Mouse (Mus musculus) mouse embryonic stem cell (cell line): ENCODE data around the gene Ank.

ENCODE experiments used
- in situ Hi-C, 2 experiments: fragments of 300-500 bp; cut with MboI; formaldehyde crosslinking; loops; 1 replicate in 1 of 2; 3 replicates in 1 of 2; pipeline ENCODE4 v1.14.3; 2019 to 2020; ENCODE audit warnings: low sequenced_read_pairs in 2 of 2, low pct_unique_long_range_greater_than_20kb in 1 of 2, mixed read lengths in 1 of 2; ENCODE audit not compliant: unreplicated experiment in 1 of 2

Ank gene

GRCm38 (mm10) chr15:27558456-27559147 is 92.1 kb downstream of the Ank start:
- in situ Hi-C loops = no loop called here

GRCm38 (mm10) chr15:27560315-27560714 is 93.8 kb downstream of the Ank start:
- in situ Hi-C loops = no loop called here

DNA sequence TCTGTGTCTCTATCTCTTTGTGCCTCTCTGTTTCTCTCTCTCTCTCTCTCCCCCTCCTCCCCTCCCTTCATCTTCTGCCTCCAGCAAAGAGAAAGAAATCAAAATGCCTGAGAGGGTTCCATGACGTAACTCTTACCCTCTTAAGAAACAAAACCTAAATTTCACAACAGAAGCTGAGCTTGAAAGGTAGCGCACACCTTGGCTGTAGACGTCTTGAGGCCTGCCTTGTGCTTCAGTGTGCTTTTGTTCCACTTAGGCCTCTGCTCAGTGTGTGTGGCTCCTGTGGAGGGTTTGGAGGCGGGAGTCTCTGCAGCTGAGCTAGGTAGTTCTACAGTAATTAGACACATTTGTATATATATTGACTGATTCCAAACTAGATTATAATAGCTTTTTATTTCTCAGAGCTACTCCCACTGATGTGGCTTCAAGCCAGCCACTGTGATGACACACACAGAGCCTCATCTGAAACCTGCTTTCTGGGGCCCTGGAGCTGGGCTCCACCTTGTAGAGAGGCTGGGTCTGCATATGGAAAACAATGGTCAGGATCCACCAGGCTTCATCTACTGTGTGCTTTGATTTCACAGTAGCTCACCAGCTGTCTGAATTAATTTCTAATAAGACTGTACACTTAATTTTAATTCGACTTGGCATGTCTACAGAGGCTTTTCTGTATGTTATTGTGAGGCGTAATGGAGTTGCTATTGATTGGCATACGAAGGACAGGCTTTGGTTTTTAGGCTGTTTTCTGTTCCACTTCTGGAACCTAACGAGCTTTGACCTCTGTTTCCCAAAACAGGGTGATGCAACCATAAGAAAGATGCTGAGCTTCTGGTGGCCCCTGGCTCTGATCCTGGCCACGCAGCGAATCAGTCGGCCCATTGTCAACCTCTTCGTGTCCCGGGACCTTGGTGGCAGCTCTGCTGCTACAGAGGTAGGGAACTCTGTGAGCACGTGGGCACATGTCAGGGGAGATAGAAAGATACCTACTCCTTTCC is 97.9 kb downstream of the Ank start:
- in situ Hi-C loops = no loop called here

- in situ Hi-C loops = no loop called here
Measured at GRCm38 (mm10) chr15:27565626-27566185, 99.2 kb downstream of the Ank start.

- in situ Hi-C loops = no loop called here
Measured at GRCm38 (mm10) chr15:27567356-27567755, 100.9 kb downstream of the Ank start.

DNA sequence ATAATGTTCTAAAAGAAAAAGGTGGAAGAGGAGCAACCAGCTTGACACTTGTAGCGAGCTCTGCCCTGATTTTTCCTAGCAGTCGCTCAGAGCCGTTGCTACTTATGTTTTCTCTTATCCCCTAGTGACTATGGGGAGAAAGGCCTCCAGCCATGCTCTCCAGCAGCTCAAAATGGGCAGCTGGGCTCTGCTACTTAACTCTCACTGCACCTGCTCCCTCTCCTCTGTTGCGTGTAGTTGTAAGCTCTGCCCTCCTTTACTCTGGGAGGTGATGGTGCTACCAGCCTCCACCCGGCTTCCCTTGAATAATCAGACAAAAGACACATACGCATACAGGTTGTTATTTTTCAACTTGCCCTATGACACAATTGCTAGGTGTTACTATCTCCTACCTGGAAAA is 101.9 kb downstream of the Ank start:
- in situ Hi-C loops = no loop called here

DNA sequence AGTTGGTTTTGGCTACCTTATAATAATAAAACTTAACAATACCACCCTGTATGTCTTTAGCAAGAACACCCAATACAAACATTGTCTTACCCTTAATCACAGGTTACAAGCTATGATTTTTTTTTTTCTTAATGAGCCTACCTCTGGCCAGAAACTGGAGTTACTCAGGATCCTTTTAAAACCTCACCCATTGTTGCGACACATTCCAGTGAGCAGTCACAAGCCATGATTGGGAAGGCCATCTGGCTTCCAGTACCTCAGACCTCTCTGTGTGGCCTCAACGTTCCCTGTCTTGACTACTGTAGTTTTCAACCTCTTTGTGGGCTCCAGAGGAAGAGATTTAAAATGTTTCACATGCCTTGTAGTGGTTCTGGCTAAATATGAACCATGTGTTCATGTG is 103.4 kb downstream of the Ank start:
- in situ Hi-C loops = no loop called here

GRCm38 (mm10) chr15:27570385-27570784 is 103.9 kb downstream of the Ank start:
- in situ Hi-C loops = no loop called here

DNA sequence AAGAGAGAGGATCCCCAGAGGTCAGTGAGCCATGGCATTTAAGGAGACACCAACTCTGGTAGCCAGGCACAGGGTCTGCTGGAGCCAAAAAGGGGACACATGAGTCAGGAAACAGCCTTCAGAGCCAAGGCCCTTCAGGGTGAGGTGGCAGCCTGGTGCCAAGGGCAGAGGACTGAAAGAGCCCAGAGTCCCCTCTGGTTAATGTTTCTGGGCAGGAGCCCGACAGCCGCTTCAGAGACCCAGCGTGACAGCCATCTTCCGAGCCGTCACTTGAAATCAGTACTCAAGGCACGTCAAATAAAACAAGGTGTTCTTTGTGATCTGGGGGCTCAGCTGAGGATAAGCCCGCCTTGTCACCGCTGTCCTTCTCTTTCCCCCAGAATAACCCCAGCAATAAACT is 104.7 kb downstream of the Ank start:
- in situ Hi-C loops = no loop called here

DNA sequence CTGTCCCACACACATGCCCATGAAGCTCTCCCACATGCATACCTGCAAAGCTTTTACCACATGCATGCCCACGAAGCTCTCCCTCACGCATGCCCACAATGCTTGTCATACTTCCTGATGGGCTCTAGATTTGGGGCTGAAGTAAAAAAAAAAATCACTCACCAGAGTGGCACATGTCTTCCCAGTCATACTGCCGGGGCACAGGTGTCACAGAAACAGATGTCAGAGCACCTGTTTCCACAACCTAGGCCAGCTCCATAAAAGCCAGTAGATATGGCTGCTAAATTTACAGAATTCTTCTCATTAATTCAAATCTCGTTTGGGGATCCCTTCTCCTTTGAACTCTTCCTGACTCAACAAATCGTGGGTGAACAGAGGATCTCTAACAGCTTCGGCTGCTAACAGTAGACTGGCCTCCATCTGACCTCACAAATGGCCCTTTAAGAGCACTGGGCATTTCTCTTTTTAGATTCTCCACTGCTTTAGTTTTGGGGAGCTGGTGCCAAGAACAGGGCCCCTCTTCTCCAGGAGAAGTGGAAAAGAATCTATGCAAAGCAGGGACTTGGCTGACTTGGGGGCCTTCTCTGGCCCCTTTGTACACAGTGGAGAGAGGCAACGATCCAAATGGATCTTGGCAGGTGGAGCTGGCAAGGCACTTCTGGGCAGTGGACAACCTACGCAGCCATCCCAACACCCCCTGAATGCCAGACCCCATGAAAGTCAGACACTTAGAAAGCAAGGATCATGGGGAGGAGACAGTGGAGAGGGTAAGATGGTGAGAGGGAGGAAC is 108.7 kb downstream of the Ank start:
- in situ Hi-C loops = no loop called here

- in situ Hi-C loops = no loop called here
Measured at GRCm38 (mm10) chr15:27575932-27576331, 109.5 kb downstream of the Ank start.

DNA sequence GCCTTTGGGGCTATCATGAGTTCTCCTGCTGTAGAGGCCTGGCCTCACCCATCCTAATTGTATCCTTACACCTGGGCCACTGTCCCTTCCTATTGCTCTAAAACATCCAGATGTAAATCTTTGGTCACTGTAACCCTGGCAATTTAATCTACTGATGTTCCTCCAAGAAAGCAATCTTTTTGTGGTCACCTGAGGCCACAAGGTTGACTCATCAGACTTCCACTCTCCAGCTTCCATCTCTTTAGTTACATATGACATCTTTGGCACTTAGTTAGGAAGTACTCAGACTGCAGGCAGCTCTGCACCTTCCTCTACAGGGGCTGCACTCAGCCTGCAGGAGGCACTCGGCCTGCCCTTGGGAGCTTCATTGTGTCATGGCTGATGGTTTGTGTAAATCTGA is 110.4 kb downstream of the Ank start:
- in situ Hi-C loops = no loop called here

DNA sequence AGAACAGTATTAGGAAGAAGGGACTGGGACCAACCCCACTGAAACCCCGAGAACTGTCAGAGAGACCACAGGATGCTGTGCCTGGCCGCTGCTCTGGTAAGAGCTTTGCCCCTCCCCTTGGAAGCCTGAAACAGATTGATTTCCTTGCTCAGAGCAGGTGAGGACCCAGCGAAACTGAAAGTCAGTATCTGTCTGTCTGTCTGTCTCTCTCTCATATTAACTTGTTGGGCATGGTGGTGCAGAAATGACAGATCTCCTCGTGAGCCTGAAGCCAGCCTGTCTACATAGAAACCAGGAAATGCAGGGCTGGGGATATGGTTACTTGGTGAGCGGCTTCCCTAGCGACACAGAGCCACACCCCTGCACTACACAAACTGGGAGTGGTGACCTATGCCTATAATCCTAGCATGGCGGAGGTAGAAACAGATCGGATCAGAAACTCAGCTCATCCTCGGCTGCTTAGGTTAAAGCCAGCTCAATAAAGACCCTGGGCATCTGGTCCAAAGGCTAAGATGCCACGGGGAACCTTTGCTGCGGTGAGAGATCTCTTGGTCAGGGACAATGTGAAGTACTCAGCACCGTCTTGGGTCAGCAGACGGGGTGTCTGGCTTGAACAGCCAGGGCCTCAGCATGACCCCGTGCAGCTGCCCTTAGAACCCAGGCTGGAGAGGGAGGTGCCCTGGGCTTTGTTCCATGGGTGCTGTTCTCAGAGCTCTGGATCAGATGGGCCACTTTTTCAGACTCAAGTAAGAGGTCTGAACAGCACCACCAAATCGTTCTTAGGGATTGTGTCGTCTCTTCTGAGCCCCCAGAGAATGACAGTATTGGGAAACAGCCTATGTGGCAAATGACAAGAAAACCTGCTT is 111.7 kb downstream of the Ank start:
- in situ Hi-C loops = no loop called here

- in situ Hi-C loops = no loop called here
Measured at GRCm38 (mm10) chr15:27578918-27579317, 112.4 kb downstream of the Ank start.

GRCm38 (mm10) chr15:27579853-27580252 is 113.4 kb downstream of the Ank start:
- in situ Hi-C loops = loop anchor here (10.0 kb wide), 1 partner anchor 255 kb away; no protein-coding TSS in a partner anchor

DNA sequence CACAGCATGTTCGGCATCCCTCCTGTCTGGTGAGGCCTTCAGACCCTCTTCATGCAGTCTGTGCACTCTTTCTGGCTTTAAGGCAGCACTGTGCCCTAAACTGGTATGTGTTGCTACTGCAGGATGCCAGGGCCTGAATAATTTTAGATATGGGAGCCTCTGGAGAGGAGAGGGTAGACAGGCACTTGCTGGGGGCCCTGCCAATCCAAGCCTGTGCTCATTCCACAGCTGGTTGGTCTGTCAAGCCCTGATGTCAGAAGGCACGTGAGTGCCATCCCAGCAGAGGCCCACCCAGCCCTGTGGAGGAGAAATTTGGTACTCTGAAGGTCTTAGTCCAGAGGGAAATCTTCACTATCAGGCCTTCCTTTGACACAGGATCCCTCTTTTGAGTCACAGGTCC is 114.3 kb downstream of the Ank start:
- in situ Hi-C loops = loop anchor here (10.0 kb wide), 1 partner anchor 256 kb away; no protein-coding TSS in a partner anchor

GRCm38 (mm10) chr15:27581640-27582039 is 115.2 kb downstream of the Ank start:
- in situ Hi-C loops = loop anchor here (10.0 kb wide), 1 partner anchor 257 kb away; no protein-coding TSS in a partner anchor
